Mouse (Mus musculus): ENCODE measurements around the gene Cyp2s1. TPM values are rescaled to one million over a fixed set of nuclear protein-coding genes. Genes with fewer than 3 reads are reported as not detected.

Cyp2s1 gene
- polyA plus RNA-seq, 1 experiment from 2014 or later: 1.1 TPM

GRCm38 (mm10) chr7:25761354-25761753 lies 55.4 kb downstream of the Cyp2s1 start:
- 89% methylated on average over 10 of the region's 10 CpGs for WGBS
- Histone ChIP-seq H3K4me3 (no peak overlapping the region), H3K27ac (no peak overlapping the region), H3K27me3 (ENCODE audit: low read depth, poor library complexity, severe bottlenecking) (no peaks in the 10 kb centered on the region), H3K4me1 (peaks cover 8% of the 10 kb centered on the region), H3K9me3 (replicated peaks) (no peaks in the 10 kb centered on the region), H3K36me3 (peaks cover 37% of the 10 kb centered on the region)
- no peak for DNase-seq (ENCODE audit: low spot score)

- H3K4me1 ChIP-seq: peaks cover 17% of the 10 kb centered on the region
- H3K4me3 ChIP-seq: peak overlapping the region; percentile 99
- peak overlapping the region; percentile 99 for H3K27ac ChIP-seq
- DNase-seq (ENCODE audit: low spot score): peak; percentile 92
- H3K9me3 ChIP-seq (replicated peaks): no peaks in the 10 kb centered on the region
- H3K27me3 ChIP-seq (ENCODE audit: low read depth, poor library complexity, severe bottlenecking): no peaks in the 10 kb centered on the region
- WGBS: 1% methylated on average over 18 of the region's 18 CpGs
- peaks cover 27% of the 10 kb centered on the region for H3K36me3 ChIP-seq
These were observed 60.7 kb downstream of the Cyp2s1 start for GRCm38 (mm10) chr7:25756011-25756410.

GRCm38 (mm10) chr7:25755468-25755833 lies 61.3 kb downstream of the Cyp2s1 start:
- H3K4me3 ChIP-seq: peak overlapping the region; percentile 99
- H3K9me3 ChIP-seq (replicated peaks): no peaks in the 10 kb centered on the region
- H3K36me3 ChIP-seq: peaks cover 27% of the 10 kb centered on the region
- peak overlapping the region; percentile 99 for H3K27ac ChIP-seq
- H3K27me3 ChIP-seq (ENCODE audit: low read depth, poor library complexity, severe bottlenecking): no peaks in the 10 kb centered on the region
- DNase-seq (ENCODE audit: low spot score): peak; percentile 77
- 0% methylated on average over 15 of the region's 15 CpGs for WGBS
- H3K4me1 ChIP-seq: peaks cover 17% of the 10 kb centered on the region

GRCm38 (mm10) chr7:25754738-25755467 lies 61.8 kb downstream of the Cyp2s1 start, which contains the start of gene Hnrnpul1:
Gene Hnrnpul1, minus strand, starts transcription at chr7:25754757.
- peak within 1 kb of the TSS; percentile 99 for H3K27ac ChIP-seq
- WGBS: under 1% methylated on average over 55 of the region's 55 CpGs
- peak; percentile 97 for DNase-seq (ENCODE audit: low spot score)
- no peaks in the 10 kb centered on the region for H3K27me3 ChIP-seq (ENCODE audit: low read depth, poor library complexity, severe bottlenecking)
- H3K36me3 ChIP-seq: peaks cover 31% of the 10 kb centered on the region
- peaks cover 17% of the 10 kb centered on the region for H3K4me1 ChIP-seq
- no peaks in the 10 kb centered on the region for H3K9me3 ChIP-seq (replicated peaks)
- peak within 1 kb of the TSS; percentile 99 for H3K4me3 ChIP-seq

- peaks cover 36% of the 10 kb centered on the region for H3K36me3 ChIP-seq
- no peaks in the 10 kb centered on the region for H3K27me3 ChIP-seq (ENCODE audit: low read depth, poor library complexity, severe bottlenecking)
- peak overlapping the region; percentile 99 for H3K4me3 ChIP-seq
- H3K9me3 ChIP-seq (replicated peaks): no peaks in the 10 kb centered on the region
- H3K4me1 ChIP-seq: peaks cover 17% of the 10 kb centered on the region
- DNase-seq (ENCODE audit: low spot score): no peak
- peak overlapping the region; percentile 99 for H3K27ac ChIP-seq
- WGBS: under 1% methylated on average over 30 of the region's 30 CpGs
These were observed 62.3 kb downstream of the Cyp2s1 start for GRCm38 (mm10) chr7:25754439-25754737.

GRCm38 (mm10) chr7:25753643-25754438 lies 62.9 kb downstream of the Cyp2s1 start:
- peak overlapping the region; percentile 99 for H3K4me3 ChIP-seq
- H3K27me3 ChIP-seq (ENCODE audit: low read depth, poor library complexity, severe bottlenecking): no peaks in the 10 kb centered on the region
- peak overlapping the region; percentile 99 for H3K27ac ChIP-seq
- peaks cover 42% of the 10 kb centered on the region for H3K36me3 ChIP-seq
- no peak for DNase-seq (ENCODE audit: low spot score)
- no peaks in the 10 kb centered on the region for H3K9me3 ChIP-seq (replicated peaks)
- peaks cover 17% of the 10 kb centered on the region for H3K4me1 ChIP-seq
- WGBS: under 1% methylated on average over 46 of the region's 46 CpGs

GRCm38 (mm10) chr7:25753076-25753475 lies 63.6 kb downstream of the Cyp2s1 start:
- Histone ChIP-seq H3K27me3 (ENCODE audit: low read depth, poor library complexity, severe bottlenecking) (no peaks in the 10 kb centered on the region), H3K27ac (peak overlapping the region; percentile 99), H3K36me3 (peaks cover 46% of the 10 kb centered on the region), H3K4me3 (peak overlapping the region; percentile 99), H3K9me3 (replicated peaks) (no peaks in the 10 kb centered on the region), H3K4me1 (peaks cover 17% of the 10 kb centered on the region)
- DNase-seq (ENCODE audit: low spot score): no peak

Small RNAs within 50 kb of the gene (microRNA-seq; reads per million reads assigned to microRNA genes)
- not detected for gene Gm24865

Other genes starting within 250 kb of the Cyp2s1 start
- gene Erich4, start 201.0 kb downstream of the Cyp2s1 start, polyA plus RNA-seq (2016; fragmentation: Nextera tagmentation; extraction: Ambion mirVana): not detected in 2 replicates
- 34.1 and 35.2 TPM in 2 replicates for gene Dmac2, start 197.5 kb downstream of the Cyp2s1 start, polyA plus RNA-seq (2016; fragmentation: Nextera tagmentation; extraction: Ambion mirVana)
- 1.4 and 1.9 TPM in 2 replicates for gene B3gnt8, start 190.3 kb downstream of the Cyp2s1 start, polyA plus RNA-seq (2016; fragmentation: Nextera tagmentation; extraction: Ambion mirVana)
- gene Bckdha, start 157.9 kb downstream of the Cyp2s1 start, polyA plus RNA-seq (2016; fragmentation: Nextera tagmentation; extraction: Ambion mirVana): 63.0 and 66.4 TPM in 2 replicates
- 88.3 and 109 TPM in 2 replicates for gene Exosc5, start 157.7 kb downstream of the Cyp2s1 start, polyA plus RNA-seq (2016; fragmentation: Nextera tagmentation; extraction: Ambion mirVana)
- gene Tmem91, start 141.7 kb downstream of the Cyp2s1 start, polyA plus RNA-seq (2016; fragmentation: Nextera tagmentation; extraction: Ambion mirVana): 2.9 and 3.4 TPM in 2 replicates
- gene B9d2, start 136.1 kb downstream of the Cyp2s1 start, polyA plus RNA-seq (2016; fragmentation: Nextera tagmentation; extraction: Ambion mirVana): 33.0 and 37.7 TPM in 2 replicates
- 1.4 and 1.6 TPM in 2 replicates for gene Tgfb1, start 129.9 kb downstream of the Cyp2s1 start, polyA plus RNA-seq (2016; fragmentation: Nextera tagmentation; extraction: Ambion mirVana)
- gene Ccdc97, start 97.8 kb downstream of the Cyp2s1 start, polyA plus RNA-seq (2016; fragmentation: Nextera tagmentation; extraction: Ambion mirVana): 31.5 and 32.3 TPM in 2 replicates
- gene Hnrnpul1, start 62.2 kb downstream of the Cyp2s1 start, polyA plus RNA-seq (2016; fragmentation: Nextera tagmentation; extraction: Ambion mirVana): 61.7 and 67.7 TPM in 2 replicates
- 19.4 and 28.1 TPM in 2 replicates for gene Axl, start 28.2 kb downstream of the Cyp2s1 start, polyA plus RNA-seq (2016; fragmentation: Nextera tagmentation; extraction: Ambion mirVana)
- not detected in 2 replicates for gene Cyp2b10, start 80.7 kb upstream of the Cyp2s1 start, polyA plus RNA-seq (2016; fragmentation: Nextera tagmentation; extraction: Ambion mirVana)
- gene Cyp2b13, start 244.6 kb upstream of the Cyp2s1 start, polyA plus RNA-seq (2016; fragmentation: Nextera tagmentation; extraction: Ambion mirVana): not detected in 2 replicates